Mouse (Mus musculus) lung, postnatal 14 days (tissue): Measurements from ENCODE around the gene Tmem217.
"Not testable (repeated sequence)": the region's sequence is repeated elsewhere in the genome, so short reads cannot be mapped to it uniquely, and the experiment has no call there.

ENCODE experiments used
- DNase-seq: peaks from one replicate; pipeline ENCODE4 v3.0.0; 2021

The Tmem217 gene

DNA sequence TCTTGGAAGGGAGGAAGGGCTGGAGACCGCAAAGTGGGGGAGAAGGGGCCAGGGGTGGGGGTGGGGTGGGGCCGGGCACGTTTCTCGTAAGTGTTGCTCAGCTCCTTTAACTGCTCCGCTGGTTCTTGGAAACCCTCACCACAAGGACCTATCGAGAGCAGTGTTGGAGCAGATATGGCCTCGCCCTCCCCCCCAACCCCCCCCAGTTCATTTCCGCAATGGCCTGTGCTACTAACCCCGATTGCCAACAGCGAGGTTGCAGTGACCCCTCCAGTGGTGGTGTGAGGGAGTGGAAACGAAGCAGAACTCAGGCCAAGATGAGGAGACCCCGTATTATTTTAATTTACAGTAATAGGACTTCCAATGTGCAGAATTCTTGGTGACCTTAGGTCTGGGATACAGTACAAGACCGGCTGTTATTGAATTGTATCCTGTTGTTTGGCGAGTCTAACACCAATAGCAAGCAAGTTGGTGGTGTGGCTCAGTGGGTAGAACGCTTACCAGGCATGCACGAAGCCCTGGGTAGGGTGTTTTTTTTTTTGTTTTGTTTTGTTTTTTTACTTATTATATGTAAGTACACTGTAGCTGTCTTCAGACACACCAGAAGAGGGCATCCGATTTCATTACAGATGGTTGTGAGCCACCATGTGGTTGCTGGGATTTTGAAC lies 51.2 kb downstream of the Tmem217 start:
- no peak for DNase-seq

DNA sequence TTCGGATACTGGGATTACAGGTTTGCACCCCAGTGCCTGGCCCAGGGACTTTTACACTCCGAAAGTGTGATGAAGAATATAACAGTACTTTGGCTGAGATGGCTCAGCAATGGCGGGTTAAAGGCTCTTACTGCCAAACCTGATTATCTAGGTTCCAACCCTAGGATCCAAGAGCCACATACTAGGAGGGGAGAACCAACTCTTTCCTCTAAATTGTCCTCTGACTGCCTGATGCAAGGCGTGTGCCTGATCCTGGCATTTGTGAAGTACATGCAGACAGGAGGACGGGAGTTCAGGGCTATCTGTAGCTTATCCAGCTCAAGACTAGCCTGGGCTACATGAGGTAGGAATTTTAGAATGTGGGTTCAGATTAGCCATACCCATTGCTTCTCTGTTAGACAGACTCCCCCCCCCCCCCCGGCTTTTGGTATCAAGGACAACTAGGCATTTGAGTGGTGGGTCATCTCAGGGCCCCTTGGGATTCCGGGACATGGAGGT lies 51.9 kb downstream of the Tmem217 start:
- DNase-seq = no peak

DNA sequence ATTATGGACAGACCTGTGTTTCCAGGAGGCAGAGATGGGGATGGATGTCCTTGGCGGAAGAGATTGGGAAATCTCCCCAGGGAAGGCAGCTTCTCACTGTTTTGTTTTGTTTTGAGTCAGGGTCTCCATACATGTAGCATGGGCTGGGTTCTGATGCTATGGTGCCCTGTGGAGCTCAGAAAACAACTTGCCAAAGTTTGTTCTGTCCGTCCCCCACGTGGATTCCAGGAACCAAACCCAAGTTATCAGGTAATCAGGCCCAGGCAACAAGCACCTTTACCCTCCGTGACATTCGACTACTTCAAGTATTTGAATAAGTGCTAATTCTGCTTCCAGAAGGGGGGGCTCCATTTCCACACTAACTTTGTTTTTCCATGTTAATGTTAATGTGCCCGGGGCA lies 52.7 kb downstream of the Tmem217 start:
- no peak for DNase-seq

DNA sequence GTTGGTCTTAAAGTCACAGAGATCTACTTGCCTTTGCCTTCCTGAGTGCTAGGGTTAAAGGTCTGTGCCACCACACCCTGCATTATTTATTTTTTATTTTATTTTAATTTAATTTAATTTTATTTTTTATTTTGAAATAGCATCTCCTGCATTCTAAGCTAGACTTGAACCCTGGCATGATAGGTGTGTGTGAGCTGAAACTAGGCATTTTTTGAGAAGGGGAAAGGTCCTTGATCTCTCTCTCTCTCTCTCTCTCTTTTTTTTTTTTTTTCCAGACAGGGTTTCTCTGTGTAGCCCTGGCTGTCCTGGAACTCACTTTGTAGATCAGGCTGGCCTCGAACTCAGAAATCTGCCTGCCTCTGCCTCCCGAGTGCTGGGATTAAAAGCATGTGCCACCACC lies 53.2 kb downstream of the Tmem217 start:
- not testable (repeated sequence) for DNase-seq

DNA sequence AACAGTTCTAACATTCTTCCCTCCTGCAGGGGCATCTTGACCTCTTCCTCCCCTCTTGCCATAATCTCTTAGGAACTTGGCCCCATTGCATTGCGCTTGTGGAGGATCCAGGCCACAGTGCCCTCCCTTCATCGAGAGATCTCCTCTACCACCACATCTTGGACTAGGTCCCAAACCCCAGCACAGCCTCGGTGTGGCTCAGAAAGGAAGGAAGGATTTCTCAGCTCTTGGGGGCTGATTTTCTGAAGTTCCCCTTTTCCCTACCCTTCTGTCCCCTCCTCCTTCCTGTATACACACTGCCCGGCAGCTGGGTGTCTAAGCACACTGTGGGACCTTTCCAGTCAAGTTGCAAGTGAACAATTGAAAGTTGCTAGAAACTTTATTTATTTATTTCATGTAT lies 54.2 kb downstream of the Tmem217 start:
- no peak for DNase-seq

DNA sequence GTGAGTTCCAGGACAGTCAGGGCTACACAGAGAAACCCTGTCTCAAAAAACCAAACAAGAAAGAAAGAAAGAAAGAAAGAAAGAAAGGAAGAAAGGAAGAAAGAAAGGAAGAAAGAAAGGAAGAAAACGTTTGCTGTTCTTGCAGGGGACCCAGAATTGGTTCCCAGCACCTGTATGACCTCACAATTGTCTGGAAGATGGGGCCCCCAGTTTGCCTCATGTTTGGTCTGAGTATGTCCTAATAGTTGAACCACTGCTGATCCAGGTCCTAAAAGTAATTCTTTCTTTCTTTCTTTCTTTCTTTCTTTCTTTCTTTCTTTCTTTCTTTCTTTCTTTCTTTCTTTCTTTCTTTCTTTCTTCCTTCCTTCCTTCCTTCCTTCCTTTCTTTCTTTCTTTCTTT lies 54.7 kb downstream of the Tmem217 start:
- not testable (repeated sequence) for DNase-seq

DNA sequence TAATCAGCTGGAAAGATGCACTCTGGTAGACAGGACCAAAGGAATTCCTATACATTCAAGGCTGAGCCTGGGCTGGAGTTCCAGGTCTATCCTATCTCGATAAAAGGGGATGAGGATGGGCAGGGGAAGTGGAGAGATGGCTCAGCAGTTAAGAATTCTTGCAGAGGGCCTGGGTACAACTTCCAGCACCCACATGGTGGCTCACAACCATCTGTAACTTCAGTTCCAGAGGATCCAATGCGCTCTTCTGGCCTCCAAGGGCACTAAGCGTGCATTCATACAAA lies 55.2 kb downstream of the Tmem217 start:
- DNase-seq = no peak

DNA sequence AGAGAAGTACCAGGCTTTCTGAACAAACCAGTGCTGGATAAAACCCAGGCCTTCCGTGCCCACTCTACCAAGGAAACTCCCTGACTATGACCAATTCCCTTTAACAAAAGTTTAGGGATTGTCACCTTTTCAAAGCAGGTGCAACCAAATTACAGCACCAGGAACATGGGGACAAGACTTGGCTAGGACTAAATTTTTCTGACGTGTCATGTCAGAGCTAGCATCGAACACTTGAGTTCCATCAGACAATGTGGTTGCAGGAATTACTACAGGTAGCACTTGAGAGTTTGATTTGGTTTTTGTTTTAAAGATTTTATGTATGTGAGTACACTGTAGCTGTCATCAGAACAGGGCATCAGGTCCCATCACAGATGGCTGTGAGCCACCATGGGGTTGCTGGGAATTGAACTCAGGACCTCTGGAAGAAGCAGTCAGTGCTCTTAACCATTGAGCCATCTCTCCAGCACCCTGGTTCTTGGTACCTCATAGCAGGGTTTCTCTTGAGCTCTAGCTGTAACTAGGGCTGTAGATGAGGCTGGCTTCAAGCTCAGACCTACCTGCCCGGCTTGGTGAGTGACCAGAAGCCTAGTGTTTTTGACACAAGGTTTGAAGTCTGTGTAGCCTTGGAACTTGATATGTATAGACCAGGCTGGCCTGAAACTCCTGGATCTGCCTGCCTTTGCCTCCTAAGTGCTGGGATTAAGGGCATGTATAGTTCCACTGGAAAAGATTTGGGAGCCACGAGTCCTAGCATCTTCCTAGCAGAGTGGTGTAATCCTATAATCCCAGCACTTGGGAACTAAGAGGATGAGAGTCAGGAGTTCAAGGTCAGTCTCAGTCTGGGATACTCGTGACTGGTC lies 55.7 kb downstream of the Tmem217 start:
- no peak for DNase-seq

DNA sequence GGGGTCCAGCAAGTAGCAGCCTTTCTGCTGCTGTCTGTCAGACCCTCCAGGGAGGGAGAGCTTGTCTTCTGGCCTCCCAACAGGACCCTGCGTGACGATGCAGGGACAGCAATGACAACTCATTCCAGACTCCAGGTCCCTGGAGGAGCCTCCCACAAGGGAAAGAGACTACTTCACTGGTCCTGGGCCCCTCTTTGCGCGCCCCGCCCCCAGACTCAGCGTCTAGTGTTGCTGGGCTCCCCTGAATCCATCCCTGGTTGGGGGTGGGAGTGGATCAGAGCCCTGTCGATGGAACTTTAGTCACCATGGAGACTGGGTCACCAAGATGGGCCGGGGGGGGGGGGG lies 57.5 kb downstream of the Tmem217 start:
- no peak for DNase-seq

DNA sequence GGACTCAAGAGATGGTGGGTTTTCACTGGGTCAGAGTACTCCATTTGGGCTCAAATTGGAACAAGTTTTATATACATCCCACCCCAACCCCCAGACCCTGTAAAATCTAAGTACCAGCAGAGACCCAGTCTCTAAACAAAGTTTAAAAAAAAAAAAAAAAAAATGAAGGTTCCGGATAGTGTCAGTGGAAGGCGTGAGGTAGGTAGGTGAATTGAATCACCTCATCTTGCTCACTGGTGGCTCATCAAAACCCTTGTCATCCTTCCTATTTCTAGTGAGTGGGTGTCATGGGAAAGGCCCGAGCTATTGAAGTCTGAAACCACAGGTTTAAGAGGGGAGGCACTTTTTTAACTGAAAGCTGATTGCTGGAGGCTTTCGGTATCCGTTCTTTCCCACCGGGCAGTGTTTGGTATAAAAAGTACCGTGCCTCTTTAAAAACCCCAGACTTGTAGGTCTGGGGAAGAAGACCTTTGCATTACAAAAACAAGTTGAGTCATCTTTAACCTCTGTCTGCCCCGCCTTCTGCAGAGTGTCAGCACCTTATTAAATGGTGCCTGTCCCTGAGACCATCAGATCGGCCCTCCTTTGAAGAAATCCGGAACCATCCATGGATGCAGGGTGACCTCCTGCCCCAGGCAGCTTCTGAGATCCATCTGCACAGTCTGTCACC lies 58.0 kb downstream of the Tmem217 start:
- no peak for DNase-seq

DNA sequence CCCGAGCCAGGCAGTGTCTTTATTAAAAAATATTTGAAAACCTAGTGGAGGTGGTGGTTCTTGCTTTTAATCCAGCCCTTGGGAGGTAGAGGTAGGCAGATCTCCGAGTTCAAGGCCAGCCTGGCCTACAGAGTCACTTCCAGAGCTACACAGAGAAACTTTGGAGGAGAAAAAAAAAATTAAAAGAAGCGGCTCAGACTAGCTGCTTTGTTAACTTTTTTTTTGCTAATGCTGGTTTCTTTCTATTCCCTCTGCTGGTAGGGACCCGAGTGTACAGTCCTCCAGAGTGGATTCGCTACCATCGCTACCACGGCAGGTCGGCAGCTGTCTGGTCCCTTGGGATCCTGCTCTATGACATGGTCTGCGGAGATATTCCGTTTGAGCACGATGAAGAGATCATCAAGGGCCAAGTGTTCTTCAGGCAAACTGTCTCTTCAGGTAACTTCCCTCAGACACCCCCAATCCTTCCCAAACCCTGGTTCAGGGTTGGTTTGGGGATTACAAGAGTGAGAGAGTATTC lies 58.7 kb downstream of the Tmem217 start:
- no peak for DNase-seq

DNA sequence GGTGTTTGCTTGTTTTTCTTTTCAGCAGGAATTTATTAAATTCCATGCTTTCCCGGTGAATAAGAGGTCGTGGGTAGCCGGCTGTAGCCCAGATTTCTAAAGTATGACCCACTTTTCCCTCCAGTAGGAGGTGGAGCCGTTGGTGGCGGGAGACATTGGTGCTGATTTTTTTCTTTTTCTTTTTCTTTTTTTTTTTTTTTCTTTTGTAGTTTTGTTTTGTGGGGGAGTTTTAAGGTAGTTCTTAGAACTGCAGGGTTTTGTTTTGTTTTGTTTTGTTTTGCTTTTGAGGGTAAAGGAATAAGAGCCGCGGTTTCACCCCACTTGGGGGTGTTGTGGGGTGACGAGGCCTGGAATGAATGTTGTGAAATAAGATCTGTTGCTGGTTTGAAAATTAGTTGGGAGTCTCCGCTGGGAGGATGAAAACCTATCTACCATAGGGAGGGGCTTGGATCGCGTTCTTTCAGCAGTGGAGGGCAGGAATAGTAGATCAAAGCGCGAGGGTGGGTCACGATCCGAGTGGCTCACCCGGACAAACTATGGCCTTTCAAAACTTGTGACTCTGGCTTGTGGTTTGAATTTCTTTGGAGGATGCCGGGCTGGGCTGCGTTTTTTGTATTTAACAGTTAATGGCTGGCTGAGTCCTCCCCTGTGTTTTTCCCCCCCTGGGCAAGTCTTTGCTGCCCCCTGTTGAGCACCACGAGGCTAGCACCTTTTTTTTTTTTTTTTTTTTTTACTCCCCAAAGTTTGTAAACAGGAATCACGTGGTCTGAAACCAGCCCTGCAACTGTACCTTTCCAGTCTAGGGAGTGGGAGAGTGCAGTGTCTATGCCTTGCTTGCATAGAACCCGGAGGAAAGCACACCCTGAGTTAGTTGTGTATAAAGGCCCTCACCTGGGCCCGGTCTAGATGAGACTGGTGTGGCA lies 59.7 kb downstream of the Tmem217 start:
- peak; percentile 70 for DNase-seq

DNA sequence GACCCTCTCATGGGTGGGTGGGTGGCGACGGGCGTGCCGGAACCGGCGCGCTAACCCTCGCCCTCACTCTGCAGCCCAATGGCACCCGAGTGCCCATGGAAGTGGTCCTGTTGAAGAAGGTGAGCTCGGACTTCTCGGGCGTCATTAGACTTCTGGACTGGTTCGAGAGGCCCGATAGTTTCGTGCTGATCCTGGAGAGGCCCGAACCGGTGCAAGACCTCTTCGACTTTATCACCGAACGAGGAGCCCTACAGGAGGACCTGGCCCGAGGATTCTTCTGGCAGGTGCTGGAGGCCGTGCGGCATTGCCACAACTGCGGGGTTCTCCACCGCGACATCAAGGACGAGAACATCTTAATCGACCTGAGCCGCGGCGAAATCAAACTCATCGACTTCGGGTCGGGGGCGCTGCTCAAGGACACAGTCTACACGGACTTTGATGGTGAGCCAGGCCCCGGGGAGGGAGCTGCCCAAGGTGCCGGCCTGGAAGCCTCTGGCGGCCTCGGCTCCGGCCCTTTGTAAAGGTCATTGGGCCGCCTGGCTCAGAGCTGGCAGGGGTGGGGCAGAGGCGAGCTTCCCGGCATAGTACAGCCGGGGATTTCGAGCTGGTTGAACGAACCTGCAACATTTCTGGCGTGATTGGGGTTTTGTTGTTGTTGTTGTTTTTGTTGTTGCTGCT lies 60.5 kb downstream of the Tmem217 start:
- peak; percentile 71 for DNase-seq

DNA sequence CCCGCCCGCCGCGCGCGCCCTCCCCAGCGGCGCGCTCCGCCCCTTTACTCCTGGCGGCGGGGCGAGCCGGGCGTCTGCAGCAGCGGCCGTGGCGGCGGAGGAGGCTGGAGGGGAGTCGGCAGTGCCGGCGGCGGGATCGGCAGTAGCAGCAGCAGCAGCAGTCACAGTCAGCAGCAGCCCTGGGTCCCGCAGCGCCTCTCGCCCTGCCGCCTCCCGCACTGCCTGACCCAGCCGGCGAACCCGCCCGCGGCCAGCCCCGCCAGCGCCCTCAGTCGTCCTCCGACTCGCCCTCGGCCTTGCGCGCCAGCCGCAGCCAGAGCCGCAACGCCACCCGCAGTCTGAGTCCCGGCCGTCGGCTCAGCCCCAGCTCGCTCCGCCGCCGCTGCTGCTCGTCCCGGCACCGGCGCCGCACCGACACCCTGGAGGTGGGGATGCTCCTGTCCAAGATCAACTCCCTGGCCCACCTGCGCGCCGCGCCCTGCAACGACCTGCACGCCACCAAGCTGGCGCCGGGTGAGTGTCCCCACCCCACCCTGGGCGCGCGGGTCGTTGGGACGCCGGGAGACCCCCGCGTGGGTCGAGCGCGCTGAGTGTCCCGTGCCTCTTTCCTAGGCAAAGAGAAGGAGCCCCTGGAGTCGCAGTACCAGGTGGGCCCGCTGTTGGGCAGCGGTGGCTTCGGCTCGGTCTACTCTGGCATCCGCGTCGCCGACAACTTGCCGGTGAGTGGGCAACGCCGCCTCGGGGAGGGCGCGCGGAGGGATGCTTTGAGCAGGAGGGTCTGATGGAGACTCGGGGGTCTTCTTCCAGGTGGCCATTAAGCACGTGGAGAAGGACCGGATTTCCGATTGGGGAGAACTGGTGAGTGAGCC lies 61.2 kb downstream of the Tmem217 start, which contains the start of gene Pim1:
Gene Pim1 (plus strand): TSS at position 41 of the 869 bp plus-strand sequence.
- DNase-seq = peak; percentile 51

DNA sequence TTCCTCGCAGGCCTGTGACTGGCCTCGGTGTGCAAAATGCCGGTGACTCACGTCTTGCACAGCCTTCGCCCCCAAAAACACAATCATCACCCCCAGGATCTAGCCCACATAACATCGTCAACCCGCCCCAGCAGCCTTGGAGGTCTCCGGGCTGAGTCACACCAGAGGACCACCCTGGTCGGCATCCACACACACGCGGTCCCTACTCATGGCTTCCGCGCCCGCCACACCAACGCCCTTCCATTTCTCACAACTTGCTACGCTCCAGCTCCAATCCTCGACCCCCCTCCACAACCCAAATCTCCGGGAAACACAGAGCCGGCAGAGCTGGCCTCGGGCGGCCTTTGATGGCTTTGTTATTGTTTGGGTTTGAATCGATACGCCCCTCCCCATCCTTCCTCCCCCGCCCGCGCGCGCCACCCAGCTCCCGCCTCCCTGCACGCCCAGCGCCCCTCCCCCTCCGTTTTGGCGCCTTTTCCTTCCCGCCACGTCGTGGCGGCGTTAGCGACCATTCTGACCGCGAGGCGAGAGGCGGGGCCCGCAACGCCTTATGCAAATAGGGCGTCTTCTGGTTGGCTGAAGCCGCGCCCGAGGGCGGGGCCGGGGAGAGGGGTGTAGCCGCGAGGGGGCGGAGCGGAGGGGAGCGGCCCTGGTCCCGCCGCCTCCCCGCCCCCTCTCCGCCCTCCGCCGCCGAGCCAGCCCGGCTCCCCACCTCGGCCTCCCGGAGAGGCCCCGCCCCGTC lies 62.0 kb downstream of the Tmem217 start:
- peak; percentile 99 for DNase-seq

DNA sequence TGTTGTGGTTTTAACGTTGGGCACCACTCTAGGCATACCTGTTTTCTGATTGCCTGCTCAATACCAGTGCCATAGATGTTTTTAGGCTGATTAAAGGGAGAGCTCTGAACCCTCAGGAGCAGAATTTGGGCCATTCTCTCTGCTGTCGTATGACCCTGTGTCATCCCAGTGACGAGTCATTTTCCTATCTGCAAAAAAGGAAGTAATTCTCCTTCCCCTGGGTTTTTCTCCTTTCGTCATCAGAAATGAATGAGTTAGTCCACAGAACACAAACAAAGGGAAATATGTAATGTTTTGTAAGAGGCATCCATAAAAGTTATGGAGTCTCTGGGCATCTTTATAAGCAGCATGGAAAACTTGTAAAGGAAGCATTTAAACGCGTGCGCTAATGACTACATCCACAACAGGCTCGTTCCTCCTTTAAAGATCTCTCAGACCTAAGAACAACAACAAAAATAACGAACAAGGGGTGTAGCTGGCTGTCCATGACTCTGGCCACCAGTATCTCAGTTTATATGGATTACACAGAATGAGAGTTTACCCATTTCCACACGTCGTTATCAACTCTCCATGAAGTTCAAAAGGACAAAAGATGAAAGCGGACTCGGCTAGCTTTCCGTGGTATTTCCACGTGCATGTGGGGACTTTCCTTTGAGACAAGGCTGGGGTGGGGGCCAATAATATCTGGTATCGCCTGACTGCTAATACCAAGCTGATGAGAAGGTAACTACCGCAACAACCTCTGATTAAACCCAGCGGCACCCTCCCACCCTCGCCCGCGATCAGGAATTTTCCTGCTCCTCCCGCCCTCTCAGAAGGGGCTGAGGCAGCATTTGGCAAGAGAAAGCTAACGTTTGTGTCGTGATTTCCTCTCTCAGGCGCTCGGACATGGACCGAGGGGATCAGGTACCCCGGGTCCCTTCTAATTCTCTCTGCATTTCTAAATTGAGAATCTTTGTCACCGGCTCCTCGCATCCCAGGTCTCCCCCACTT lies 62.9 kb downstream of the Tmem217 start:
- peak; percentile 43 for DNase-seq

DNA sequence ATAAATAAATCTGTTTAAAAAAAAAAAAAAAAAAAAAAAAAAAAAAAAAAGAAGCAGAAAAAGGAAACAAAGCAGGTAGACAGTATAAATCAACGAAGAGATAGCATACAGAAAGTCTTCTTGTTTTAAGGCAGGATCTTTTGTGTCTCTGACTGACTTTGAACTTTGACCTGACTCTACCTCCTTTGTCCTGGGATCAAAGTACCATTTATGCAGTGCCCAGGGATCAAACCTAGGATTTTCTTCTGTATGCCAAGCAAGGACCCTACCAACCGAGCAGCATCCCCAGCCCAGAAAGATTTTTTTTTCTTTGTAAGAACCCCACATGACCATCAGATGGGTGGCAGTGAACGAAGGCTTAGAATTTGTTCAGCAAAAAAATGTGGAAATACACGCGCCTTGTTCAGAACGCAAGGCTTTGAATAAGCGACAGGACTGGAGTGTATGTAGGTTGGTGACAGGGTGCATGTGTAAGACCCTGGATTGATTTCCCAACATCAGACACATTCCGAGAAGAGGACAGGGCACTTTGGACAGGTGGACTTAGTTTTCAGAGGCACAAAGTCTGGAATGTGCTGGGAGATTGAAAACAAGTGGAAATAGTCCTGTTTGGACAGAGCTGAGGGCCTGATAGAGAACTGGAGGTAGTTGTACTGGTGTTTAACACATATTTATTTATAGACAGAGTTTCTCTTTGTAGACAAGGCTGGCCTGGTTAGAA lies 63.8 kb downstream of the Tmem217 start:
- no peak for DNase-seq
